ENCODE assay signal across 11 mouse cellular contexts in genomic region chr16:6930795-6931194, GRCm38 (mm10).
"Had no signal": no experiment of that assay in that cellular context is flagged by ENCODE, and none has a peak within 500 bp of the region (broad histone marks: within the 10 kb centered on the region; RNA-seq: fewer than 3 reads in every experiment).

No protein-coding gene starts in this region.

- H3K4me3 ChIP-seq: layer of hippocampus, adult 2 months; limb, embryonic 15.5 days; liver, embryonic 13.5 days; midbrain, embryonic 13.5 days; stomach, embryonic 15.5 days had no signal

- H3K27me3 ChIP-seq: limb, embryonic 15.5 days; liver, embryonic 13.5 days; midbrain, embryonic 13.5 days; stomach, embryonic 15.5 days had no signal

- DNase-seq: liver, embryonic 13.5 days; liver, postnatal 0 days; retina, postnatal 1 day; right cerebral cortex, postnatal 14 days; thymus, adult 2 months; thymus, postnatal 25 days had no signal

- H3K4me1 ChIP-seq: limb, embryonic 15.5 days; liver, embryonic 13.5 days; midbrain, embryonic 13.5 days; stomach, embryonic 15.5 days had no signal

- H3K4me2 ChIP-seq: limb, embryonic 15.5 days; liver, embryonic 13.5 days; midbrain, embryonic 13.5 days; stomach, embryonic 15.5 days had no signal

- H3K9ac ChIP-seq: limb, embryonic 15.5 days; liver, embryonic 13.5 days; liver, postnatal 0 days; midbrain, embryonic 13.5 days; stomach, embryonic 15.5 days had no signal

- ATAC-seq: intestine, postnatal 0 days; liver, postnatal 0 days; midbrain, embryonic 13.5 days had no signal

- H3K27ac ChIP-seq: layer of hippocampus, adult 2 months; limb, embryonic 15.5 days; liver, embryonic 13.5 days; midbrain, embryonic 13.5 days; stomach, embryonic 15.5 days had no signal

- H3K9me3 ChIP-seq: limb, embryonic 15.5 days; liver, embryonic 13.5 days; midbrain, embryonic 13.5 days; stomach, embryonic 15.5 days had no signal

- H3K36me3 ChIP-seq: limb, embryonic 15.5 days; liver, embryonic 13.5 days; midbrain, embryonic 13.5 days; stomach, embryonic 15.5 days had no signal
